Mouse (Mus musculus) mature B cell (primary cell): ENCODE data around the gene Mical2.

Experiments used
- in situ Hi-C: fragments of 300-500 bp; cut with MboI; formaldehyde crosslinking; loops from 2 replicates; pipeline ENCODE4 v1.14.3; 2019

Gene Mical2

DNA sequence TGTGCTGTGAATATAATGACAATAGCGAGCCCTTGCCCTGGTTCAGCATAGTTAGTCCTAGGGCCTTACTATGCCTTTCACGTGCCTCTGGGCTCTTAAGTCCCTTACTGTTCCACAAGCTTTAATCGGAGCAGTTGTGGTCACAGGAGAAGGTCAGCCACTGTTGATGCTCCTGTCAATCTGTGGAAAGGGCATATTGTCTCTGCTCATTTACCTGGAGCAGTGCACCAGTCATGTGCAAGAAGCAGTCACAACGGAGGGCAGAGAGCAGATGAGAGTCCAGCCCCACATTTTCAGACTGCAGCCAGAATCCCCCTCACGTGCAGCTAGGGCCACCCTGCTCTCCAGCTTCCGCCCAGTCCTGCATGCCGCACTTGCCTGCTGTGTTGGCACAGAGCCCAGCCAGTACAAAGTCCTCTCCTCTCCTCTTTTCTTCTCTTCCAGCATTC, 128.9 kb downstream of the Mical2 start:
- in situ Hi-C loops = no loop called here

GRCm38 (mm10) chr7:112359594-112359993, 133.9 kb downstream of the Mical2 start:
- in situ Hi-C loops = no loop called here

- in situ Hi-C loops = no loop called here
Observed at GRCm38 (mm10) chr7:112362574-112363200, 137.0 kb downstream of the Mical2 start.

GRCm38 (mm10) chr7:112365864-112366263, 140.2 kb downstream of the Mical2 start:
- in situ Hi-C loops = no loop called here

DNA sequence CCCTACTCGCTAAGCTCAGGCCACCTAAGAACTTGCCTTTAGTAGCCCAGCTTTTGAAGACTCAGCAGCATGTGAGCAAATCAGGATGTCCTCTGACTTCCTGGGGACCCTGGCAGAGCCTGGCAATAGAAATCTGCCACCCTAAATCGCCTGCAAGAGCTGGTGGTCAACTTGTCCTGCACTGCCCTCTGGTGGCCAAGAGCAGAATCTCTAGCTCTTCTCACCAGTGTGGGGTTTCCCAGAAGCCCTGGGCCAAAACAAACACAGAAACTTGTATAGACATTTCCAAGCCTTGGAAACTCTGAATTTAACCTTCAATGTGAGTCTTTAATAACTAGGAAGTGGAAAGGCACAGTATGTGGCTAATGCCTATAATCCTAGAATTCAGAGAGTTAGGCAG, 143.4 kb downstream of the Mical2 start:
- in situ Hi-C loops = no loop called here

- in situ Hi-C loops = no loop called here
Observed at GRCm38 (mm10) chr7:112369977-112370376, 144.3 kb downstream of the Mical2 start.

- in situ Hi-C loops = no loop called here
Observed at GRCm38 (mm10) chr7:112371387-112371786, 145.7 kb downstream of the Mical2 start.

GRCm38 (mm10) chr7:112374035-112374434, 148.4 kb downstream of the Mical2 start:
- in situ Hi-C loops = no loop called here

DNA sequence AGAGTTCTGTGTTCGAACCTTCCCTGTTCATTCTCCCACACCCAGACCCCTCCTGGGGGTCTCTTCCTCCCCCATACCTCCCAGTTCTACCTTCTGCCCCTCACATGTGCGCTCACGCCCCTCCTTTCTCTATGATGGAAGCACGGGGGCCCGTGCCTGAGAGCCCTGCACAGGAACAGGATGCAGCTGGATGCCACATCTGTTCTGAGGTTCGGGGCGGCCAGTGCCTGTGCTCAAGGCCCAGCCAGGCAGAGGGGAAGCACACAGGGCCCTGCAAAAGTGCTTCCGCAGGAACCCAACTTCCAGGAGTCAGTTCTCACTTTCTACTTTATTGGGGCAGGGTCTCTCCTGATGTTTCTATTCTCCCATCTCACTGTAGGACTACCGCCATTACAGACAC, 149.4 kb downstream of the Mical2 start:
- in situ Hi-C loops = no loop called here

DNA sequence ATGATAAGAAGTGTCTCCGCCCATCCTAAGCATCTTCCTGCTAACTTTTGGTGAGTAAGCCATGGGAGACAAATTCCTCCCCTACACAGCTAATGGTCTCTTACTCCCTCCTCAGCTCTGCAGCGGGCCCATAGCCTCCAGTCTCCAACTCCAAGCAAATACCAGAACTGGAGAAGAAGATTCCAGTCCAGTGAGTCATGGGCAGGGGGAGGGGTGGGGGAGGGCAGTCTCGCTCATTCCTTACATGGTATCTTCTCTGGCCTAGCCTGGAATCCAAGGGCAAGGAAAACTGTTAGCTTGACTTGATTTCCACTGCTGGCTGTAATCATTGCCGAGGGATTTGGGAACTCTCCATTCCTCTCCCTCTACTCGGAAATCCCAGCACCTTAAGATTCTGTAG, 150.2 kb downstream of the Mical2 start:
- in situ Hi-C loops = no loop called here

DNA sequence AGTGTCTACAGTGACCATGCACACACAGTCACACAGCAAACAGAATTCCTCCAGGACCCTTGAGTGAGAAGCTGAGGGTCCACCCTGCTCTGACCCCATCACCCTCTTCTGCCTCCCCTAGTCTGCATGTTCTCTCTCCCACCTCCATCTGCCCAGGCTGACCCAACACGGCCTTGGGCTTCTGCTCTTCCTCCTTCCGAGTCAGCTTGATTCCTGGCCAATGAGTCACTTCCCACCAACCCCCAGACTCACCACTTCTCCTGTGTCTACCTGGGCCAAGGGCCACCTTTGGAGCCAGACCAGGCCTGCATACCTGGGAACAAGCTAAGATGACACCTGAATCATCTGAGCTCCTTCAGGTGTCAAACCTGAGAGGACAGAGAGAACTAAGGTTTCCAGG, 151.0 kb downstream of the Mical2 start:
- in situ Hi-C loops = no loop called here

DNA sequence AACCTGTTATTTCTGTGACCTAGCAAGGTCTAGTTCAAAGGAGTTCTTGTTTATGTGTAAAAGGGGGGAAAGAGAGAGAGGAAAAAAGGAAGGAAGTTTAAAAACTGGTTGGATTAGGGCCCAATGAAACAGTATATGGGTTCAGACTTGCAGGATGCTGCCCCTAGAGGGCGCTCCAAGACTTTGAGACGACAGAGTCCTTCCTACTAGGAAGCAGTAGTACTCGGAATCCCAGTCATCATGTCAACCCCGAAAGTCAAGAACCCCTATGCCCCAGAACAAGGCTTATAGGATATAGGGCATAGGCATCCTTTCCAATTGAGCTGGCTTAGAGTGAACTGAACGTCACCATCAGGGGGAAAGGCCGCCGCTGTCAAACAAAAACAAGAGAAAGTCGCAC, 151.7 kb downstream of the Mical2 start:
- in situ Hi-C loops = no loop called here

GRCm38 (mm10) chr7:112378056-112378455, 152.4 kb downstream of the Mical2 start:
- in situ Hi-C loops = no loop called here

GRCm38 (mm10) chr7:112378476-112378875, 152.8 kb downstream of the Mical2 start:
- in situ Hi-C loops = no loop called here

DNA sequence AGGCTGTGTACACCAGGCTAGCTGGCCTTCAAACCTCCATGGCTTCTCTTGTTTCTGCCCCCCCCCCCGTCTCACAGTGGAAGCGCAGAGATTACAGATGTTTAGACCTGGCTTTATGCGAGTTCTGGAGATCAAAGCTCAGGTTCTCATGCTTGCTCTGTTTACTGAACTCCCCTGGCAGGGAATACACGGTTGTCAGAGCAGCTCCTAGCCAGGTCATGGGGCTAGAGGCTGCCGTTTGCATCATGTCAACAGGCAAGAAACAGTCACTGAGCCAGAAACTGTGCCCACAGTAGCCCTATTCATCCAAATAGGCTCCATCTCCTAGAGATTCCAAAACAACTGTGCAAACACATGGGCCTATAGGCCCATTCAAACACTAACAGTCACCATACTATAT, 160.9 kb downstream of the Mical2 start:
- in situ Hi-C loops = no loop called here

GRCm38 (mm10) chr7:112387876-112388275, 162.2 kb downstream of the Mical2 start:
- in situ Hi-C loops = no loop called here

GRCm38 (mm10) chr7:112388363-112388875, 162.8 kb downstream of the Mical2 start:
- in situ Hi-C loops = no loop called here

- in situ Hi-C loops = no loop called here
Observed at GRCm38 (mm10) chr7:112389611-112390251, 164.1 kb downstream of the Mical2 start.

GRCm38 (mm10) chr7:112390252-112390936, 164.7 kb downstream of the Mical2 start:
- in situ Hi-C loops = no loop called here

DNA sequence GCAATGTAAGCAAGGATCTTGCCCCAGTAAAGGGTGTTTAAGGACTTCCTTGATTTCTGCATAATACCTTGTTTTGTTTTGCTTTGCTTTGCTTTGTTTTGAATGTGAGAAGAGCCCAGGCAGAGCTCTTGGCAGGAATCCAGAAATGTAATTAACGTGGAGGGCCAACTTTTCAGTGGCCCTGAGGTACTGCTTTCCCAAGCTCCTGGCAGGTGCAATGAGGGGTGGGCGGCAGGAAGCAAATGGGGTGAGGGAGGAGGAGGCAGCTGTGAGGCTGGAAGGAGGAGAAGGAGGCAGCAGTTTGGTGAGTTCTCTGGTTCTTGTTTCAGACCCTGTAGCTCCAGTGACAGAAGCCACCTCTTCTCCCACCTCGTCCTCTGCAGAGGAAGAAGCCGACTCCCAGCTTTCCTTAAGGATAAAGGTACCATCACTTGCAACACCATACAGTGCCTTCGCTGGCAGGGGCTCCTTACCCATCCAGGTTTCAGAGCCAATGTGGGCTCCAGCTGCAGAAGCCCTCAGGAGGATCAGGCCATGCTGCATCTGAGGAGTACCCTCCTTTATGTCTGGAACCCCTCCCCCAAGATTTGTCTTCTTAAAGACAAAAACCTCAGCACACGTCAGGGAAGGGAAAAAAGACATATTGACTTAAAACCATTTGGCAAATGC, 165.4 kb downstream of the Mical2 start:
- in situ Hi-C loops = no loop called here

GRCm38 (mm10) chr7:112397786-112398185, 172.1 kb downstream of the Mical2 start:
- in situ Hi-C loops = no loop called here

- in situ Hi-C loops = no loop called here
Observed at GRCm38 (mm10) chr7:112399425-112400170, 173.9 kb downstream of the Mical2 start.
